Comparison of ENCODE assay signal across 8 mouse cellular contexts in the genomic region with DNA sequence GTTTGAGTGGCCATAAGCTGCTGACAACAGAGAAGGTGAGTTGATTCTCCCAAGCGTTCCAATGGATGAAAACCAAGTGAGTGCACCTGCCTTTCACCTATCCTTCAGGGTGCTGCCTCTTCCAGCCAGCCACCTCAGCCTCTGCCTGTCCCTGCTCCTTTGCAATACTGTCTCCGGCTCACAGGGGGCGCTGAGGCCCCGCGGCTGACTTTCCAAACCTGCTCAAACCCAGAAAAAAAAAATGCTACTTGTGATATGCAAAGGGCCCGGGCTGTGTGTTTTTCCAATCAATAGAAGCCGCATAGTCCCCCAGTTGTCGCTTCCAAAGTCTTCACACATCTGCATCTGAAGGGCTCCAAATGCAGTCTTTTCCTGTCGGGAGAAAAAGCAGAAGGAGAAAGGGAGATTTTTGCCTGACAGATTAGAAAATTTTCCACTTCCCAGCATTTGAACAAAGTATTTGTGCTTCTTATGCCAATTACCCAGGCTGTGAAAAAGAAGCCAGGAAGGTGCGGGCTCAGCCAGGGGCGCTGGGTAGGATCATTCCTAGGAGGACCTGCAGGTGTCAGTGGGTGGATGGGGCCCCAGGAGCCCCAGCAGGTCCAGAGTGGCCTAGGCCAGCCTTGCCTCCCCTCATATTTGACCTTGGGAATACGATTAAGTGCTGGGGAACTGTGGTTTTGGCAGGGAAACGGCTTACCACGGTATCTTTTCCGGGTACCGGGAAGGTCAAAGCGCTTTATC.
A peak's percentile ranks its signal among the peaks of the same experiment; 100 is the strongest.
DNase-seq lines count a peak whose midpoint lies in the region; ATAC-seq lines count a peak whose summit lies in the region.

No protein-coding gene starts in this region.

- peak; percentile 50 for DNase-seq in 3134 (ENCODE audit: extremely low read depth, insufficient read length, low spot score)
- DNase-seq in ES-CJ7 (ENCODE audit: low read depth, low spot score), result peak; percentile 39
- peak; percentile 69 for DNase-seq in cerebellum, adult 9-11 months
- DNase-seq in frontal cortex, adult 2 months (ENCODE audit: extremely low spot score in 1 of 2, low spot score in 1 of 2), result peak; percentile 57 to 95
- peak; percentile 87 to 91 for DNase-seq in layer of hippocampus, postnatal 10 days (ENCODE audit: low spot score in 2 of 2)
- peak; percentile 59 for DNase-seq in mesoderm, embryonic 11.5 days (ENCODE audit: low read depth, low spot score)
- DNase-seq in right cerebral cortex, postnatal 36 days (ENCODE audit: low spot score in 2 of 2), result peak; percentile 63 to 82

- ATAC-seq in activated CD4-positive, CD25-positive, alpha-beta regulatory T cell, adult 4 months, result no peak

Comparison
In these comparisons a context has a peak if more than half of its experiments do, and no peak if none do; other contexts are left out.
1. DNase-seq: peak in every context shown above with its lines; median percentile 89 in layer of hippocampus, postnatal 10 days; 76 in frontal cortex, adult 2 months; 72 in right cerebral cortex, postnatal 36 days; 69 in cerebellum, adult 9-11 months; 59 in mesoderm, embryonic 11.5 days; 50 in 3134; 39 in ES-CJ7.